In the genomic region with DNA sequence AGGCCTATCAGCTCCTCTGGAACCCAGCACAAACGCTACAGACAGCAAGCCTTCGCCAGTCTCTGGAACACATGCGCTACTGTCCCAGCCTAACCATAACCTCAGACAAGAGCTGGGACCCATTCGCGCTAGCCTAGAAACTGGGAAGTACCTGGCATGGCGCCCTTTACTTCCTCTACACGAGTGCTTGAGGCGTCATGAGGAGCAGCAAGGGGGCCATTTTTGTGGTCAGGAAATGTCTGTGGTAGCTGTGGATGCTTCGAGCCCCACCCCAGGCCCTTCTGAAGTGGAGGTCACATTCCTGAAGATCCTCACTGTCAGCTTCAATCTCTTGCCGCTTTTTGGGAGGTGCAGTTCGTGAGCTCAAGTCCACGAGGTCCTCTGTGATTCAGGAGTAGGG, we compare ENCODE assay signal across 14 mouse cellular contexts. TPM values are rescaled to one million over a fixed set of nuclear protein-coding genes. Genes with fewer than 3 reads are reported as not detected.
A peak's percentile ranks its signal among the peaks of the same experiment; 100 is the strongest.
DNase-seq lines count a peak whose midpoint lies in the region; ATAC-seq and TF ChIP-seq lines count a peak whose summit lies in the region.
"Had no signal": no experiment of that assay in that cellular context is flagged by ENCODE, and none has a peak within 500 bp of the region (broad histone marks: within the 10 kb centered on the region; RNA-seq: fewer than 3 reads in every experiment).

No protein-coding gene starts in this region.

- H3K4me2 ChIP-seq in lung, embryonic 14.5 days, result no peak overlapping the region
- H3K4me2 ChIP-seq: embryonic facial prominence, embryonic 12.5 days had no signal

- no peak for TF ChIP-seq CTCF in lung, embryonic 14.5 days (IDR thresholded peaks at IDR 0.05; ENCODE audit: low read depth)
- no peak for TF ChIP-seq CTCF in C2C12 (IDR thresholded peaks at IDR 0.05; ENCODE audit: control insufficient read depth, insufficient read depth, insufficient read length)

- no peak overlapping the region for H3K4me3 ChIP-seq in lung, embryonic 14.5 days (ENCODE audit: low read depth, low read length)
- H3K4me3 ChIP-seq in C2C12 (ENCODE audit: insufficient read depth, poor library complexity, severe bottlenecking), result no peak overlapping the region
- H3K4me3 ChIP-seq: embryonic facial prominence, embryonic 12.5 days had no signal

- no peaks in the 10 kb centered on the region for H3K79me2 ChIP-seq in C2C12 (ENCODE audit: control insufficient read depth, insufficient read depth)

- H3K36me3 ChIP-seq in lung, embryonic 14.5 days (ENCODE audit: insufficient read depth), result no peaks in the 10 kb centered on the region
- H3K36me3 ChIP-seq in C2C12 (ENCODE audit: control insufficient read depth, insufficient read depth), result no peaks in the 10 kb centered on the region
- H3K36me3 ChIP-seq: embryonic facial prominence, embryonic 12.5 days had no signal

- no peak overlapping the region for H3K9ac ChIP-seq in lung, embryonic 14.5 days
- H3K9ac ChIP-seq: embryonic facial prominence, embryonic 12.5 days; forebrain, postnatal 0 days had no signal

- peak; percentile 40 for DNase-seq in lung, embryonic 14.5 days
- no peak for DNase-seq in lung, postnatal 25 days (ENCODE audit: low spot score)
- peak; percentile 8 for DNase-seq in MEL-GATA-1-ER (ENCODE audit: extremely low read depth, low read depth)
- DNase-seq in adrenal gland, adult 2 months, result no peak
- DNase-seq in urinary bladder, postnatal 10 days (ENCODE audit: low spot score), result no peak
- no peak for DNase-seq in heart, adult 8-10 months (ENCODE audit: low spot score)
- DNase-seq: cerebellum, adult 9-11 months; forebrain, postnatal 0 days; heart, postnatal 4 days; kidney, adult 11 months had no signal

- no peak overlapping the region for H3K27ac ChIP-seq in lung, embryonic 14.5 days (ENCODE audit: low read depth)
- H3K27ac ChIP-seq: embryonic facial prominence, embryonic 12.5 days had no signal

- 64% methylated on average over 12 of the region's 12 CpGs for WGBS in lung, embryonic 14.5 days

- H3K9me3 ChIP-seq in lung, embryonic 14.5 days (ENCODE audit: low read depth, low read length), result no peaks in the 10 kb centered on the region
- H3K9me3 ChIP-seq: embryonic facial prominence, embryonic 12.5 days had no signal

- H3ac ChIP-seq in C2C12 (ENCODE audit: control insufficient read depth, insufficient read length, low read depth), result no peak overlapping the region

- no peaks in the 10 kb centered on the region for H3K27me3 ChIP-seq in lung, embryonic 14.5 days (ENCODE audit: insufficient read depth, low read length)
- no peaks in the 10 kb centered on the region for H3K27me3 ChIP-seq in C2C12 (ENCODE audit: control insufficient read depth, insufficient read depth, insufficient read length)
- H3K27me3 ChIP-seq: embryonic facial prominence, embryonic 12.5 days had no signal

- ATAC-seq in lung, embryonic 14.5 days (ENCODE audit: insufficient read depth), result no peak
- ATAC-seq in inflammation-experienced regulatory T-cells, adult 6 months, result peak; percentile 62
- ATAC-seq: forebrain, postnatal 0 days had no signal

- no peaks in the 10 kb centered on the region for H3K79me3 ChIP-seq in C2C12 (ENCODE audit: low read depth)

- no peaks in the 10 kb centered on the region for H3K4me1 ChIP-seq in lung, embryonic 14.5 days (ENCODE audit: insufficient read depth)
- H3K4me1 ChIP-seq: embryonic facial prominence, embryonic 12.5 days had no signal

TF ChIP-seq in C2C12, 6 proteins besides CTCF, POLR2A, EP300 and RAD21:
- peak; percentile 99 for TF ChIP-seq MAX (IDR thresholded peaks at IDR 0.05)
- TF ChIP-seq MYOG (IDR thresholded peaks at IDR 0.05; ENCODE audit: control insufficient read depth, extremely low read depth, insufficient read length), result no peak
TF ChIP-seq in C2C12: peak in this region for 1.

RNA-seq across cellular contexts. Expression of gene Gm17334, which starts 30.1 kb away (rescaled TPM):
- 0.22 and 0.28 TPM in 2 replicates for polyA plus RNA-seq in lung, embryonic 14.5 days (2014; fragmentation: Nextera tagmentation; extraction: Ambion mirVana)
- polyA plus RNA-seq in C2C12 (2012; fragmentation: generic; extraction: Trizol), result 0.18 TPM
- 1 to 10 TPM; 5.6 to 9.0 (median 6.7) TPM for polyA plus RNA-seq in inflammation-experienced regulatory T-cells, adult 6 months (2017; shearing (Covaris generic))
- under 1 TPM; 0.43 to 0.45 TPM for total RNA-seq in adrenal gland, adult 2 months (2021)
- 1.4 and 1.5 TPM in 2 replicates for polyA plus RNA-seq in adrenal gland, adult 2 months (2012; rRNA removed)
- total RNA-seq in heart, adult 8-10 months (2022), result under 1 TPM; 0.40 to 0.60 (median 0.45) TPM
- total RNA-seq: heart, postnatal 4 days; midbrain, postnatal 0 days had no signal
- polyA plus RNA-seq: embryonic facial prominence, embryonic 12.5 days; forebrain, postnatal 0 days; midbrain, postnatal 0 days had no signal

RNA-seq across cellular contexts. Expression of gene Irf1, which starts 33.3 kb away (rescaled TPM):
- polyA plus RNA-seq in lung, embryonic 14.5 days (2014; fragmentation: Nextera tagmentation; extraction: Ambion mirVana), result 17.3 and 17.9 TPM in 2 replicates
- 26.7 TPM for polyA plus RNA-seq in C2C12 (2012; fragmentation: generic; extraction: Trizol)
- polyA plus RNA-seq in inflammation-experienced regulatory T-cells, adult 6 months (2017; shearing (Covaris generic)), result 100 to 1,000 TPM; 273 to 355 (median 291) TPM
- 10 to 100 TPM; 22.7 to 35.5 TPM for total RNA-seq in adrenal gland, adult 2 months (2021)
- polyA plus RNA-seq in adrenal gland, adult 2 months (2012; rRNA removed), result 43.7 and 59.0 TPM in 2 replicates
- total RNA-seq in heart, adult 8-10 months (2022), result 10 to 100 TPM; 15.7 to 20.1 (median 17.2) TPM

RNA-seq across cellular contexts. Expression of gene Gm12216, which starts 56.0 kb away (rescaled TPM):
- 1.0 and 2.2 TPM in 2 replicates for polyA plus RNA-seq in lung, embryonic 14.5 days (2014; fragmentation: Nextera tagmentation; extraction: Ambion mirVana)
- polyA plus RNA-seq in C2C12 (2012; fragmentation: generic; extraction: Trizol), result 0.49 TPM
- 10 to 100 TPM; 19.8 to 38.0 (median 32.6) TPM for polyA plus RNA-seq in inflammation-experienced regulatory T-cells, adult 6 months (2017; shearing (Covaris generic))
- total RNA-seq in adrenal gland, adult 2 months (2021), result 10 to 100 TPM in 1 of 2 experiments, 1 to 10 TPM in 1; 8.4 to 10.8 TPM
- 8.4 and 9.6 TPM in 2 replicates for polyA plus RNA-seq in adrenal gland, adult 2 months (2012; rRNA removed)
- 1 to 10 TPM; 1.2 to 3.0 (median 2.1) TPM for total RNA-seq in heart, adult 8-10 months (2022)
- total RNA-seq: forebrain, postnatal 0 days; midbrain, postnatal 0 days had no signal

Comparison
In these comparisons a context has a peak if more than half of its experiments do, and no peak if none do; other contexts are left out.
1. DNase-seq: peak in lung, embryonic 14.5 days (single experiment) and MEL-GATA-1-ER (single experiment); none in lung, postnatal 25 days (single experiment), adrenal gland, adult 2 months (single experiment), urinary bladder, postnatal 10 days (single experiment) and heart, adult 8-10 months (single experiment).